Mouse (Mus musculus): ENCODE results near the gene Mapkbp1. TPM values are rescaled to one million over a fixed set of nuclear protein-coding genes. Genes with fewer than 3 reads are reported as not detected.

Mapkbp1 gene
- polyA plus RNA-seq, 1 experiment from 2014 or later, result 2.4 TPM

DNA sequence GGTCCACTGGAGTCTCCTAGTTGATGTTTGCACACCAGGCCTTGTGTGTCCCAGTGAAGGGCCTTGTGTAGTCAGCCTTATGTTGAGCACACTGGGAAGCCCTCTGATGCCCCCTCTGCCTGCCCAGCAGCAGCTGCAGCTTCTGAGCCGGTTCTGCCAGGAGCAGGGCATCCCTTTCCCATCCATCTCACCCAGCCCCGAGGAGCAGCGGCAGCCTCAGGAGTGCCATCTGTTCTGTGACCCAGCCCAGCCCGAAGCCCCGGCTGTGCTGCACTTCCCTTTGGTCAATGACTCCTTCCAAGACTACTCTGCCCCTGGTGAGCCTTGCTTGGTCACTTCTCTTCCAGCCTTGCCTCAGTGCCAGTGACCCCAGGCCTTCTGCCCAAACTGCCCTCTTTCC is 68.5 kb downstream of the Mapkbp1 start:
- no peaks in the 10 kb centered on the region for H3K27me3 ChIP-seq (ENCODE audit: control insufficient read depth, insufficient read depth, low read length)
- WGBS, result 87% methylated on average over 5 of the region's 5 CpGs
- no peaks in the 10 kb centered on the region for H3K9me3 ChIP-seq (replicated peaks; ENCODE audit: control insufficient read depth, low read length)
- ATAC-seq (replicated peaks; ENCODE audit: extremely low read depth, insufficient read depth, low FRiP score), result no peak
- no peak overlapping the region for H3K27ac ChIP-seq (ENCODE audit: low read length)
- no peak overlapping the region for H3K4me3 ChIP-seq (ENCODE audit: low read length)
- no peak overlapping the region for H3K4me2 ChIP-seq (ENCODE audit: low read depth, low read length)
- peaks cover 28% of the 10 kb centered on the region for H3K36me3 ChIP-seq (ENCODE audit: control insufficient read depth, insufficient read depth)
- 0 out of 2 replicates have a peak, but pooled peaks cover 6% of the 10 kb centered on the region for H3K4me1 ChIP-seq (ENCODE audit: control insufficient read depth, insufficient read depth, low read length)
- H3K9ac ChIP-seq (ENCODE audit: low read length), result no peak overlapping the region

DNA sequence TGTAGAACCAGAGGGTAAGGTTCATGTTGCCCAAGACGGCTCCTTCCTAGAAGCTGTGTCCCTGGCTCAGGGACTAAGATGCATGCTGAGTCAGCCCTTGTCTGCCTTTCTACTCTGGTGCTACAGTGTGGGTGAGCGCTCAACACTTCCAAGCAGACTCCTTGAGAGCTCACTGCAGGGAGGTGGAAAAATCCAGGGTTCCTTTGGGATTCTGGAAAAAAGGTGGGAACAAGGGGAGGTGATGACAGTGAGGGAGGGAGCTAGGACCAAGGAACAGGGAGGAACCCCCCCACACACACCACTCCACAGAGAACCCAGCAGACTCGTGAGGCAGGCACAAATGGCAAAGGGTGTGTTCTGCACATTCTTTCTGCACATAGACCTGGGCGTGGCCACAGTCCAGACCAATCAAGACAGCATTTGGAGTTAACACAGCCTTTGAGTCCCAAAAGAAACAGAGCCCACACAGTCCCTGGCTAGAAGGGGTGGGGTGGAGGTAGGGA is 71.7 kb downstream of the Mapkbp1 start:
- Histone ChIP-seq H3K27me3 (ENCODE audit: control insufficient read depth, insufficient read depth, low read length) (no peaks in the 10 kb centered on the region; the same call in 1 of the 2 replicates), H3K27ac (ENCODE audit: low read length) (no peak overlapping the region), H3K4me1 (ENCODE audit: control insufficient read depth, insufficient read depth, low read length) (0 out of 2 replicates have a peak, but pooled peaks cover 6% of the 10 kb centered on the region), H3K9ac (ENCODE audit: low read length) (no peak overlapping the region), H3K36me3 (ENCODE audit: control insufficient read depth, insufficient read depth) (peaks cover 18% of the 10 kb centered on the region), H3K4me3 (ENCODE audit: low read length) (no peak overlapping the region), H3K4me2 (ENCODE audit: low read depth, low read length) (no peak overlapping the region), H3K9me3 (replicated peaks; ENCODE audit: control insufficient read depth, low read length) (no peaks in the 10 kb centered on the region)
- WGBS, result 51% methylated on average over 4 of the region's 4 CpGs
- peak; percentile 29; the same call in 1 of the 2 replicates for ATAC-seq (replicated peaks; ENCODE audit: extremely low read depth, insufficient read depth, low FRiP score)

DNA sequence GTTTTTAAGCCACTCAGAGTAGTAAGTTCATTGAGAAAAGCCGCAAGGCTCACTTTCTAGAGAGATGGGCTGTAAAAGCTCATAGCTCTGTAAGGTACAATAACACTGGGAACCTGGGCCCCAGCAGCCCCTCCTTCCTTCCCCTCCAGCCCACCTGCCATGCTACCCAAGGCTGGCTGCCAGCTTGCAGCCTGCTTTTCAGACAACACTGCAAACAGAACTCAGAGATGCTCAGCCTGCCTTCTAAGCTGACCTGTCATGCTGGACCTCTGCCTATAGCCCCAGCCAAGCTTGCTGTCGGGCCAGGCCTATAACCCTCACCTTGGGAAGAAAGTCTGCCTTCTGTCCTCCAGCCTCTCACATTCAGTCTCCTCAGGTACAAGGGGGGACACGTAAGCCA is 72.2 kb downstream of the Mapkbp1 start:
- Histone ChIP-seq H3K4me3 (ENCODE audit: low read length) (no peak overlapping the region), H3K27me3 (ENCODE audit: control insufficient read depth, insufficient read depth, low read length) (no peaks in the 10 kb centered on the region; the same call in 1 of the 2 replicates), H3K4me2 (ENCODE audit: low read depth, low read length) (no peak overlapping the region), H3K4me1 (ENCODE audit: control insufficient read depth, insufficient read depth, low read length) (0 out of 2 replicates have a peak, but pooled peaks cover 6% of the 10 kb centered on the region), H3K36me3 (ENCODE audit: control insufficient read depth, insufficient read depth) (peaks cover 14% of the 10 kb centered on the region), H3K9me3 (replicated peaks; ENCODE audit: control insufficient read depth, low read length) (no peaks in the 10 kb centered on the region), H3K9ac (ENCODE audit: low read length) (no peak overlapping the region), H3K27ac (ENCODE audit: low read length) (no peak overlapping the region)
- ATAC-seq (replicated peaks; ENCODE audit: extremely low read depth, insufficient read depth, low FRiP score), result no peak
- WGBS, result 74% methylated on average over 3 of the region's 3 CpGs

DNA sequence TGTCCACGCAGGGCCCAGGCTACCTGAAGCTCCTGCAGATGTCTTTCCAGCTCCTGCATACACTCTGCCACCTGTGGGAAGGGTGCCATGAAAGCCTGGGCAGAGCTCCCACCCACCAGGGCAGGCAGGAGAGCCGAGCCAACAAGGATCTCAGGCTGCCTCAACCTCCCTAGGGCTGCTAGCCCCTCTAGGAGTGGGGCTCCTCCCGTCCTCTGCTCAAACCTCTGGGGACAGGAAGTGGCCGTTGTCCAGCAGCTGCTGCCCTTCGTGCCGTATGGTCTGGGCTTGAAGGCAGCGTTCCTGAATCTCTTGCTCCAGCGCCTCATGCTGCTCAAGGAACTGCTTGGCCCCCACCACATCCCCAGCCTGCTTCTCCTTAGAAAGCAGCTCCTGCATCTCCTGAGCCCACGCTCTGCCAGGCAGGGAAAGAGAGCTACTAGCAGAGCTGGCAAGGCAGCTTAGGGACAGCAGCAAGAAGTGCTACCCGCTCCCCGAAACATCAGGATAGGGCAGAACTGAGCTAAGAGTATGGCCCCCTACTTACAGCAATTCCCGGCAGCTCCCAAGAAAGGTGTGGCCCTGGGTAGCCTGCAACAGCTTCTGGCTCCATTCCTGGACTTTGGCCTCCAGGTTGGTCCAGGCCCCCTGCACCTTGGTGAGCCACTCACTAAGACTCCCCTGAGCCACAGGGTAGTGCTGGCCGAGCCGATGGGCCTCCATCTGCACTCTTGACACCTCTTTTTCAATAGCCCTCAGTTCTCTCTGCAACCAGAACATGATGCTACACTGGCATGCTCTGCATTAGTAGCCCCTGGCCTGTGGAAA is 74.2 kb downstream of the Mapkbp1 start:
- no peaks in the 10 kb centered on the region for H3K9me3 ChIP-seq (replicated peaks; ENCODE audit: control insufficient read depth, low read length)
- 0 out of 2 replicates have a peak, but pooled peaks cover 6% of the 10 kb centered on the region for H3K4me1 ChIP-seq (ENCODE audit: control insufficient read depth, insufficient read depth, low read length)
- ATAC-seq (replicated peaks; ENCODE audit: extremely low read depth, insufficient read depth, low FRiP score), result no peak
- no peak overlapping the region for H3K4me2 ChIP-seq (ENCODE audit: low read depth, low read length)
- no peak overlapping the region for H3K27ac ChIP-seq (ENCODE audit: low read length)
- no peaks in the 10 kb centered on the region; the same call in 1 of the 2 replicates for H3K27me3 ChIP-seq (ENCODE audit: control insufficient read depth, insufficient read depth, low read length)
- no peak overlapping the region for H3K4me3 ChIP-seq (ENCODE audit: low read length)
- 64% methylated on average over 14 of the region's 14 CpGs for WGBS
- H3K36me3 ChIP-seq (ENCODE audit: control insufficient read depth, insufficient read depth), result peaks cover 6% of the 10 kb centered on the region
- H3K9ac ChIP-seq (ENCODE audit: low read length), result 0 out of 2 replicates have a peak overlapping the region, but pooled peaks have one; percentile 2

DNA sequence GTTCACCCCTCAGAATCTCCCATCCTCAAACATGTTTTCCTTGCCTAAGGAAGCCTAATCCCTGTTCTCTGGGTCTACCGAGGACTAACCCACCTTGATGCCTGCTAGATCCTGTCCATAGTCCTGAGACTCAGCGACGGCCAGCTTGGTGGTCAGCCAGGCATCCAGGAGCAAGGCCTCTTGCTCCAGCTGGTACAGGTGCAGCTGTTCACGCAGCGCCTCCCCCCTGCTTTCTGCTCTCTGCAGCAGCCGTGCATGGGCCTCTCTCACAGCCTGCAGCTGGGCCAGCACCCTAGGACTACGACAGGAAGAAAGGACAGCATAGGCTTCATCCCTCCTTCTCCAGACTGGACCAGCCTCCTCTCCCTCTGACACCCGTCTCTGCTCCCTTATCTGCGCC is 75.7 kb downstream of the Mapkbp1 start:
- H3K9me3 ChIP-seq (replicated peaks; ENCODE audit: control insufficient read depth, low read length), result no peaks in the 10 kb centered on the region
- H3K9ac ChIP-seq (ENCODE audit: low read length), result no peak overlapping the region
- 0 out of 2 replicates have a peak, but pooled peaks cover 6% of the 10 kb centered on the region for H3K4me1 ChIP-seq (ENCODE audit: control insufficient read depth, insufficient read depth, low read length)
- H3K4me3 ChIP-seq (ENCODE audit: low read length), result no peak overlapping the region
- no peaks in the 10 kb centered on the region; the same call in 1 of the 2 replicates for H3K27me3 ChIP-seq (ENCODE audit: control insufficient read depth, insufficient read depth, low read length)
- no peak for ATAC-seq (replicated peaks; ENCODE audit: extremely low read depth, insufficient read depth, low FRiP score)
- no peak overlapping the region for H3K4me2 ChIP-seq (ENCODE audit: low read depth, low read length)
- no peaks in the 10 kb centered on the region for H3K36me3 ChIP-seq (ENCODE audit: control insufficient read depth, insufficient read depth)
- no peak overlapping the region for H3K27ac ChIP-seq (ENCODE audit: low read length)
- 65% methylated on average over 9 of the region's 9 CpGs for WGBS

DNA sequence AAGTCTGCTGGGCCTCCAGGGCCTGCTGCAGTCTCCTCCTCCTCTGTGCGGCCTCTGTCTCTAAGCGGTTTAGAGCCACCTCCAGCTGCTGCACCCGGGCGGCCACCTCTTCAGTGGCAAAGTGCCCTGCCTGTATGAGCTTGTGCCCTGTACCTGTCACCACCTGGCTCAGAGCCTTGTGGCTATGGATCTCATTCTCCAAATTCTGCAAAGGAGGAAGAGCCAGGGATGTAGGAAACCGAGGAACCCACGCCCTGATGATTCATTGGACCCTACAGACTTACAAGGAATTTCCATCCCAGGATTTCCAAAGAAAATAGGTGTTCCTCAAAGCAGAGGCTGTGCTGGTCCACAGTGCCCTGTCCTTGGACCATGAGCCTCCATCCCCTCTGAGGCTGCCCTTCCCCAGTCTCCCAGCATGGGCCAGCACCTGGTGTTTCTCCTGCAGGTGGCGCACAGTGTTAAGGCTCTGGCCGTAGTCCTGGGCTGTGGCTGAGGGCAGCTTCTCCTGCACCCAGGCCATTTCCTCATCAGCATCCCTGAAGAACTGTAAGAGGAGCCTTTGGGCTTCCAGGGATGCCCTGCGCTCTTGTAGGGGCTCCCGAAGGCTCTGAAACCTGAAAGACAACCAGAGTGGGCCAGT is 77.3 kb downstream of the Mapkbp1 start:
- Histone ChIP-seq H3K4me1 (ENCODE audit: control insufficient read depth, insufficient read depth, low read length) (peaks cover 2% of the 10 kb centered on the region), H3K9ac (ENCODE audit: low read length) (no peak overlapping the region), H3K4me2 (ENCODE audit: low read depth, low read length) (no peak overlapping the region), H3K4me3 (ENCODE audit: low read length) (no peak overlapping the region), H3K9me3 (replicated peaks; ENCODE audit: control insufficient read depth, low read length) (no peaks in the 10 kb centered on the region), H3K36me3 (ENCODE audit: control insufficient read depth, insufficient read depth) (no peaks in the 10 kb centered on the region), H3K27me3 (ENCODE audit: control insufficient read depth, insufficient read depth, low read length) (no peaks in the 10 kb centered on the region; the same call in 1 of the 2 replicates), H3K27ac (ENCODE audit: low read length) (no peak overlapping the region)
- 62% methylated on average over 10 of the region's 10 CpGs for WGBS
- ATAC-seq (replicated peaks; ENCODE audit: extremely low read depth, insufficient read depth, low FRiP score), result no peak

DNA sequence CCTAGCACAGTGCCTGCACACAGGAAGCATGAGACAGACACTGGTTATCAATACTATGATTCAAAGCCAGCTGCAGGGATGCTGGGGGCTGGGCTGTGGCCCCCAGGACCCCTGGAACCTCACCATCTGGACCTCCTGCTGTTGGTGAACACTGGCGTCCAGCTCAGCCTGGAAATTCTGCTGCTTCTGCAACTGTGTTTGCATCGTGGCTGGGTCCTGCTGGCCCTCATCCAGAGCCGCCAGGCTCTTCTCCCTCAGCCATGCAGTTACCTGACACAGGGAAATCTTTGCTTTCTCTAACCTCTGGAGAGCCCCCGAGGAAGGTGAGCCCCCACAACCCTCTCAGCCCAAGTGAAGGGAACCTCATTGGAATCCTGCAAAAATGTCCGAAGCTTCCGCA is 78.9 kb downstream of the Mapkbp1 start:
- H3K4me3 ChIP-seq (ENCODE audit: low read length), result no peak overlapping the region
- no peaks in the 10 kb centered on the region; the same call in 1 of the 2 replicates for H3K27me3 ChIP-seq (ENCODE audit: control insufficient read depth, insufficient read depth, low read length)
- ATAC-seq (replicated peaks; ENCODE audit: extremely low read depth, insufficient read depth, low FRiP score), result no peak
- H3K9ac ChIP-seq (ENCODE audit: low read length), result no peak overlapping the region
- no peaks in the 10 kb centered on the region for H3K36me3 ChIP-seq (ENCODE audit: control insufficient read depth, insufficient read depth)
- H3K9me3 ChIP-seq (replicated peaks; ENCODE audit: control insufficient read depth, low read length), result no peaks in the 10 kb centered on the region
- H3K27ac ChIP-seq (ENCODE audit: low read length), result no peak overlapping the region
- H3K4me2 ChIP-seq (ENCODE audit: low read depth, low read length), result no peak overlapping the region
- 48% methylated on average over 6 of the region's 6 CpGs for WGBS
- H3K4me1 ChIP-seq (ENCODE audit: control insufficient read depth, insufficient read depth, low read length), result peaks cover 19% of the 10 kb centered on the region

DNA sequence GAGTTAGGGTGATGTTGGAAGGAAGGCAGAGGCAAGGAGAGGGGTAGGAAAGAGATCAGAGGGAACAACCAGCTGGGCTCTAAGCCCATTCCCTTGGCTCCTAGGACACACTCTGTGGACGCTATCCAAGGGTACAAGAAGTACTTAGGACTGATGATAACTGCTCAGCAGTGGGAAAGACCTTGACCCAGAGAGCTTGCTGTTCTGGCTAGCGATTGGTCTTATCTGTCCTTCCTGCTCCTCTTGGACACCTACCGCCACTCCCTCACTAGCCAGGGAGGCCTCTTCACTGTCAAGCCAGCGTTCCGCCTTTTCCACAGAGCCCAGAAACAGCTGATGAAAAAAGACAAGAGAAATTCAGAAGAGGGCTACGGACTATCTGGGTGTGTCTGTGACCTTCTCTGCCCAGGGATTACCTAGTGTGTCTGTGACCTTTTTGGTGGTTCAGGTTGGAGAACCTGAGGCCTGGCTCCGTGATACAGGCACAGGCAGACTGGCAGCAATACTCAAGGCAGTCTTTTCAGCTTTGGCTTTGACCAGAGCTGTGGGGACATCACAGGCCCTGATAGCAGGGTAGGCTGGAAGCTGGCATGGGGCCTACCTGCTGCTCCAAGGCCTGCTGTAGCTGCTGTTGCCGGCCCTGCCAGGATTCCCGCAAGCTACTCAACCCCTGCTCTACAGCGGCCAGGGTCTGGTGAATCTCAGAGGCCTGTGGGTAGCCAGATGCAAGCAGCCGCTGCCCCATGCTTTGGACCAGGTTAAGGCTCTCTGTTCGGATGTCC is 82.5 kb downstream of the Mapkbp1 start:
- peak overlapping the region; percentile 38 for H3K9ac ChIP-seq (ENCODE audit: low read length)

More for the DNA sequence above, 82.5 kb downstream of the Mapkbp1 start:
- 52% methylated on average over 12 of the region's 12 CpGs for WGBS
- ATAC-seq (replicated peaks; ENCODE audit: extremely low read depth, insufficient read depth, low FRiP score), result peak; percentile 75
- Histone ChIP-seq H3K27ac (ENCODE audit: low read length) (peak overlapping the region; percentile 87), H3K4me2 (ENCODE audit: low read depth, low read length) (no peak overlapping the region), H3K36me3 (ENCODE audit: control insufficient read depth, insufficient read depth) (no peaks in the 10 kb centered on the region), H3K9me3 (replicated peaks; ENCODE audit: control insufficient read depth, low read length) (no peaks in the 10 kb centered on the region), H3K4me1 (ENCODE audit: control insufficient read depth, insufficient read depth, low read length) (peaks cover 20% of the 10 kb centered on the region), H3K27me3 (ENCODE audit: control insufficient read depth, insufficient read depth, low read length) (no peaks in the 10 kb centered on the region), H3K4me3 (ENCODE audit: low read length) (no peak overlapping the region)

Data from heart, embryonic 16.5 days (tissue).